Mouse (Mus musculus) CD4-positive, CD25-positive, alpha-beta regulatory T cell, adult 9 weeks (primary cell): ENCODE data around the gene Rars2. TPM values are rescaled to one million over a fixed set of nuclear protein-coding genes. Genes with fewer than 3 reads are reported as not detected.

Experiments used
- polyA plus RNA-seq: library from polyadenylated mRNA; unstranded; fragments of 100-300 nt; shearing (Covaris generic); gene quantifications from one replicate; pipeline ENCODE4 v1.2.1, GENCODE M21; 2017

The Rars2 gene
- polyA plus RNA-seq: 60.7 TPM

GRCm38 (mm10) chr4:34614630-34615094, at the start of gene Rars2, which contains the start of gene Orc3:
Rars2 (plus strand) TSS chr4:34614957.
Orc3 (minus strand) TSS chr4:34614944.

GRCm38 (mm10) chr4:34686874-34687567, 72.3 kb downstream of the Rars2 start, which contains the start of gene Slc35a1:
Slc35a1 (minus strand) TSS chr4:34687438.

Other genes with a start within 250 kb of the Rars2 start
- gene Akirin2, start 64.0 kb upstream of the Rars2 start, polyA plus RNA-seq: 3.6 TPM
- gene Orc3, start within 50 bp of the Rars2 start, polyA plus RNA-seq: 132 TPM
- 35.8 TPM for gene Slc35a1, start 72.5 kb downstream of the Rars2 start, polyA plus RNA-seq
- not detected for gene Cfap206, start 115.2 kb downstream of the Rars2 start, polyA plus RNA-seq
- gene Gm136, start 141.3 kb downstream of the Rars2 start, polyA plus RNA-seq: not detected
- 76.5 TPM for gene Smim8, start 163.5 kb downstream of the Rars2 start, polyA plus RNA-seq